Mouse (Mus musculus) brain, embryonic 14.5 days (tissue): Measurements from ENCODE around the gene Bbs7. TPM values are rescaled to one million over a fixed set of nuclear protein-coding genes. Genes with fewer than 3 reads are reported as not detected.

ENCODE experiments used
- DNase-seq: peaks from one replicate; pipeline ENCODE4 v3.0.0-alpha.2; 2011; ENCODE audit warnings: low read depth
- CTCF ChIP-seq: fragments of 200-500 bp; IDR thresholded peaks from 2 replicates; pipeline ENCODE4 v1.5.1; 2012; ENCODE audit warnings: inconsistent platforms, mild to moderate bottlenecking, moderate library complexity, borderline replicate concordance; ENCODE audit not compliant: insufficient read depth, insufficient read length; ENCODE audit errors: extremely low read depth
- POLR2A ChIP-seq: fragments of 200-500 bp; IDR thresholded peaks from 2 replicates; pipeline ENCODE4 v1.6.1; 2012; ENCODE audit warnings: mild to moderate bottlenecking, inconsistent platforms, borderline replicate concordance; ENCODE audit not compliant: poor library complexity, insufficient read depth, insufficient read length, severe bottlenecking; ENCODE audit errors: extremely low read depth
- polyA plus RNA-seq: library from polyadenylated mRNA; depleted of rRNA; stranded (reverse); fragments of >200 nt; gene quantifications from 2 replicates; pipeline ENCODE4 v1.2.3, GENCODE M21; 2012

Gene Bbs7
- polyA plus RNA-seq, 1 experiment: 15.6 TPM

DNA sequence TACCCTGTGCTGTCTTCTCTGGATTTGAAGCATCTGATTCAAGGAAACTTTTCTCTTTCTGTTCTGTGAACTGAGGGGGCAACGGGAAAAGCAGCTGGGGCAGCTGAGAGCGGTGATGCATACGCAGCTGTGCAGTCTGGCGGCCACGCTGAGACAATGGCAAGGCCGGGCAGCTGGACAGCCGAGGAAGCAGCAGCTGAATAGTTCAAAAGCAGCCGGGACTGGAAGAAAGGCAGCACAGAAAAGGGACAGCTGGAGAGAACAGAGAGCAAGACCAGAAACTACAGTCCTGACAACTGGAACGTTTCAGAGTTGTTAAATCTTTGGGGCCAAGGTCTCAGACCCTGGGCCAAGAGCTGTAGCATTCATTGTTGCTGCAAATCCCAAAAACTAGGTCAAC, 61.9 kb downstream of the Bbs7 start:
- TF ChIP-seq POLR2A (no peak), CTCF (no peak)
- DNase-seq: peak; percentile 78

DNA sequence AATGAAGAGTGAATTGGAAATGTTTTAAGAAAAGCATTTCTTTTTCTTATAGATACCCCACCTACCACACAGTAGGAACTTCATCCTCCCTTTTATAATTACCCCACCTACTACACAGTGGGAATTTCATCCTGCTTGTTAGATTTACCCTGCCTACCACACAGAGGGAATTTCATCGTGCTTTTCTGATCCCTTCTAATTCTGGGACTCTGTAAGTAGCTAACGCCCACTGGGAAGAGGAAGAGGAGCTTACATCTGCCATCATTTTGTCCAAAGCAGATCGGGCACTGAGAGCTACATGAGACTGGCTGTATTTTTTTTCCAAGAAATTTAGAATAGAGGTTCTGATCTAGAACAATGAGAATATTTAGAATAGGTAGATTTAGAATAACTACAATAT, 68.3 kb downstream of the Bbs7 start:
- DNase-seq: no peak
- TF ChIP-seq CTCF (no peak), POLR2A (no peak)

DNA sequence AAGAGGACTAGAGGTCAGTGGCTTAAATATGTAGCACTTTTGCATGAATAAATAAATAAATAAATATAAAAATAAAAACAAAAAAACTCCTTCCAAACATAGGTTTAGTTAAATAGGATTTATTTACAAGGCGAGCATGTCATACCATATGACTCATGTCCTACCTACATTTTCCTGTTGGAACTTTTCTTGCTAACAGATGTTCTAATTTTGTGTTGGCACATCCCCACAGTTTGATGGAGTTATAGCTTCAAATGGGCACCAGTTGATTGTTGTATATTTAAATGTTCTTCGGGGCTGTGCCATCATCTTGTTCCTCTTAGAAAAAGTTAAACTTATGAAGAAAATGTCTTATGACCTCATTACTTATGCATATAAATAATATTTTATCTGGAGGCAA, 71.9 kb downstream of the Bbs7 start:
- TF ChIP-seq CTCF: no peak
- no peak for TF ChIP-seq POLR2A
- DNase-seq: no peak

DNA sequence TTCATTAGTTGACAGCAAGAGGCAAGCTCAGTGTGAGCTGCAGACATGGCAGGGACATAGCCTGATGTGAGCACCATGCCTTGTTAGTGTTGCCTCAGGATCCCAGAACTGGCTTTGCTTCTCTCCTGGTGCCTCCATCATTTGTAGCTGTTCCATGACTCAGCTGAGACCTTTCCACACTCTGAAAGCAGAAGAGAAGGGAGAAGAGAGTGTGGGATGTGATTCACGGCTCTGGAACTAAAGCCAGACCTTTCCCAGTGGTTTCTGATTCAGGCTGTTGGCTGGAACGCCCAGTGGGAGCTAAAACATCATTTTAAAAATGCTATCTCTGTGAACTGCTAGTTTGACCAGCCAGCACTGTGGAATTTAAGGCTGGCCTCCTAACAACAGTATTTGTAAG, 72.5 kb downstream of the Bbs7 start:
- TF ChIP-seq CTCF: no peak
- TF ChIP-seq POLR2A: no peak

DNA sequence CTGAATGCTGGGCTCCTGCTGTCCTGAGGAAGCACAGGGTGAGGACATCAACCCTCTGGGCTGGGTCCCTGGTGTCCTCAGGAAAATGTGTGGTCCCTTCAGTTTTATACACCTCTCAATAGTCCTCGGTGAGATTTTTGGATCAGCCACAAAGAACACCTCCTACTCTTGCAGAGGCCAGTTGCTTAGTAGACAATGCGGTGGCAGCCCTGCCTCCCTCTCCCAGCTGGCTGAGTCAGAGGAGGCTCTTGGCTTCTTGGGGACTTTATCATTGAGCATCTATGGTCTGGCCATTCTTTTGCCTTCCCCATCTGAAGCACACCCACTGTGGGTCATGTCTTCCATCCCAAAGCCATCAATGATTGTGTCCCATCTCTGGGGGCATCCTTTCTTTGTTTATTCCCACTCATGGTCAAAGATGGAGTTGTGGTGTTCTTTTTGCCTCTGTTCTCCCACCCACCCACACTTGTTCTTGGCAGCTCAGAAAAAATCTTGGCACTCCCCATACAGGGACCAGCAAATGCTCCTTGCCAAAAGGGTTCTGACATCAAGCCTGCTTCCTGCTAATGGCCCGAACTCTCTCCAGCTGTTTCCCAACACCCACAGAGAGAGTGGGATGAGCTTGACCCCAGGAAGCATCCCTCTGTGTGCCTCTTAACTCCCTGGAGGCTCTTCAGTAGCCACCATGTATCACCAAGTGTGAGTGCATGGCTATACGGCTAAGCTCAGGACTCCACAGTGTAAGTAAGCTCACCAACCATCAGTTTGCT, 75.4 kb downstream of the Bbs7 start:
- DNase-seq: no peak
- TF ChIP-seq CTCF (no peak), POLR2A (no peak)

More for the DNA sequence above, 72.5 kb downstream of the Bbs7 start:
- DNase-seq: no peak

DNA sequence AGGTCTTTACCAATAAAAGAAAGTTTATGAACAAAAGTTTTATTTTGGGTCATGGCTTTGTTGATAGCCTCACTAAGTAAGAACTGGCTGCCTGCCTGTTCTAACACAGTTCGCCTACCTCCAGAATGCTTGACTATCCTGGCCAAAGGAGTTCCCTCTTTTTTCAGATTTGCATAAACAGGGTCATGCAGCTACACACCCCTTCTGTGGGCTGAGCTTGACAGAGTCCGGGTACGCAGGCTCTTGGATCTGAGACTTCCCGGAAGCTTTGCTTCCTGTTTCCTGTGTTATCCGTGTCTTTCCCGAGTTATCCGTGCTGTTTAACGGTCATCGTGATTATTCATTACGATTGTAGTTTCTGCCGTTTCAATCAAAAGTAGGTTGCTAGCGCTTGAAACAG, 77.2 kb downstream of the Bbs7 start:
- TF ChIP-seq POLR2A (no peak), CTCF (no peak)
- no peak for DNase-seq

DNA sequence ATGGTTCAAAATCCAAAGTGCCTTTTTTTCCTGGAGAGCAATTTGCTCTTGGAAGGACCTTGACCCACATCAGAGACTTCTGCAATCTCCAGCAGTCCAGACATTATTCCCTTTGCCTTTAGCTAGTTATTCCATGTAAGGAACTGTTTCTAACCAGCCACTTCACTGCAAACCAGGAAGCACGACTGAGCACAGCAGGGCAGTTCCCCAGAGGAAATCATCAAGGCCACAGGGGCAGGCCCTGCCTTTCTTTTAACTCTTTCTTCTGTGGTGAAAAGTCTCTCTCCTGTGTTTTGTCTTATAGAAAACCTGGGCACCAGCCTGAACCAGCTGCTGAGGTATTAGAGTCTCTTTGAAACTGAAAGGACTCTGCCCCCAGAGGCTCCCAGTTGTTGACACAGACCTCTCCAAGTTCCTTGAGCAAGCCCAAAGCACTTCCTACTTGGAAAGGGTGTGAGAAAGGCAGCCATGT, 80.0 kb downstream of the Bbs7 start:
- DNase-seq: peak; percentile 14
- TF ChIP-seq CTCF (no peak), POLR2A (no peak)

DNA sequence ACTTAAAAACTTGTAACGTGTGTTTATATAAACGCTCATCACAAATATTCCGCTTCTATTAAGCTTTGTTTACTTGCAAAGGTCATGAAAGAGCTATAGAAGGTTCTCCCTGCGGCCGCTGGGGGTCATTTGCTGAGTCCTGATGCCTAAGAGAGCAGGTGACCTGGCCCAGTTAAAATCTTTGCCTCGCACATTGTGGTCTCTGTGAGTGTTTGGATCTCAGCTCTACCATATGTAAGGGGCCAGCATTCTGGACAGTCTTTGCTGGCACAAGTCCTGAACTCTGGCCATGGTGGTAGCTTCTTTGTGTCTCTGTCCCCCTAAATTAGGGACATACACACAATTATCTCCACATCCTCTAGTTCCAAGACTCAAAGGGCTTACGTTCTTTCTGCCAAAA, 80.5 kb downstream of the Bbs7 start:
- peak; percentile 2 for DNase-seq
- no peak for TF ChIP-seq POLR2A

DNA sequence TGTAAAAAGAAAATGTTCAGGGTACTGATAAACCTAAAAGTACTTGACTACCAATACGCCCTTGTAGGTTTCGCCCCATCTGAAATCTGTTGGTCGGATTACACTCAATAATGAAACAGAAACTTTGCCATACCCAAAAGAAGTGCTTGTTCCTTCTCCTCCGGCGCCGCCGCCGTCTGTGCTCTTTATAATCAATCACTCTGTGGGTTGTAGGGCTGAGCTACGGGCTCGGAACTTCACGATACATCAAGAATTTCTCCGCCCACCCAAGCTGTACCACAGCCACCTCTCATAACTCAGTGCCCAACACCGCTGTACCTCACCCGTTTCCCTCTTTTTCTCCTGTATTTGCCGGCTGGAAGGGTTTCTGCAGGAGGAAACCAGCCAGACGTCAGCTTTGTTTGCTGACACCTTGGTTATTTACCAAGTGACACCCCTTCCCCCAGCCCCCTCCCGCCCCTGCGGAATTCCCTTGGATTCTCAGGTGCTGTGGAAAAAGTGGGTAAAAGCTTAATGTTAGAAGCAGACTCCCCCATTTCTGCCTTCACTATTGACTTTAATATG, 81.2 kb downstream of the Bbs7 start:
- DNase-seq: peak; percentile 14
- TF ChIP-seq CTCF (no peak), POLR2A (no peak)

DNA sequence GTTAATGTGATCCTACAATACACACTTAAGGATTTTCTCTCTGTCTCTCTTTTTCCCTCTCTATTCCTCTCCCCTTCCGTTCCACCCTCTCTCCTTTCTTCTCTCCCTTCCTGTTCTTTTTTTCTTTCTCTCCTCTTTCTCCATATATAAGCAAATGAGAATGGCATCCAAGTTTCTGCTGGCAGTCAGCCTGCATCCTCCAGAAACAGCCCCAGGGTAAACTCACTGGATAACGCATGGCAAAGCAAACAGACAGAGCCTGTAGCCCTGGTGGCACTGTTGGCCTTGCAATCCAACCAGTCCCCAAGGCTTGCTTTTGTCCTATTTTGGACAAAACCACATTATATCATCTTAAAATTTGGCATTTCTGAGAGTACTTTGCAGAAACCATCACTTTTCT, 82.0 kb downstream of the Bbs7 start:
- peak; percentile 62 for DNase-seq
- TF ChIP-seq CTCF (no peak), POLR2A (no peak)

DNA sequence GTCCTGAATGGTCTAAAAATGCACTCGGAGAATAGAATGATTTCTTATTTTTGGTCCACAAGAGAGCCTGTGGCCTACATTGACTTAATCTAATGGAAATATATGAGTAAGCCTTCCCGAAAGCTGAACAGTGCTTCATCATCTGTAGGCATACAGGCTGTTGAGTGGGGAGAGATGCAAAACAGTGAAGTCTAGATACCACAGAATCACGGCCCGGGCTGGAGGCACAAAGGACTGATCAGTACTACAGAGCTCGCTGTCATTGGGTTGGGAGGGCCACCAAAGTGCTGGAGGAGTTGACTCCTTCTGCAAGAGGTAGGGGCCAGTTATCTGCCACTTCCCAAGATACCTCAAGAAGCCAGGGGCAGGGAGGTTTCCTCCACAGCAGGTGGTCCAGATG, 82.5 kb downstream of the Bbs7 start:
- no peak for DNase-seq
- TF ChIP-seq POLR2A: no peak
- no peak for TF ChIP-seq CTCF

DNA sequence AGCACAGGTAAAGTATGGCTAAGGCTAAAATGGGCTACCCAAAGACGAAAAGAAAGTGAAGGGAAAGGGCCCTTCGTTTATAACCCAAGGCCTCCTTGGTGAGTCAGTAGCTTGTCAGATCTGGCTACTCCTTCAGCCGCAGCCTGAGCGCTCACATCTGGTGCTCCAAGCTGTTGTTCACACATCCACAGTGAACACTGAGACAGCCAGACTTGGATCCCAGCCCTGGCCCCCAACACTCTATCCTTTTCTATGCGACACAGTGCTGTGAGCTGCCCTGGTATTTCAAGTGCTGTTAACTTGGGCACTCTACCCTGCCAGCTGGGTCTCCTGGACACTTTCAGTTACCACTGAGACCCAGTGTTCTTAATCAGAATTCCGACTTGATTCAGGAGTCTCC, 82.9 kb downstream of the Bbs7 start:
- DNase-seq: peak; percentile 72

More for the DNA sequence above, 82.9 kb downstream of the Bbs7 start:
- TF ChIP-seq CTCF: no peak
- no peak for TF ChIP-seq POLR2A
